Mouse (Mus musculus) CD4-positive, CD25-positive, alpha-beta regulatory T cell, adult 2 months (primary cell): ENCODE data around the gene Ascl2.

Experiments used
- DNase-seq: peaks from one replicate; pipeline ENCODE4 v3.0.0-alpha.2; 2012; ENCODE audit warnings: low read depth, low spot score

Gene Ascl2

GRCm38 (mm10) chr7:142968809-142969511 is at the start of gene Ascl2:
Ascl2 (minus strand) TSS chr7:142969264.
- peak; percentile 20 for DNase-seq

- DNase-seq: no peak
Observed at GRCm38 (mm10) chr7:143017181-143017580, 48.1 kb upstream of the Ascl2 start.

- DNase-seq: no peak
Observed at GRCm38 (mm10) chr7:143016424-143017142, 47.5 kb upstream of the Ascl2 start.

GRCm38 (mm10) chr7:143015755-143016423 is 46.8 kb upstream of the Ascl2 start:
- DNase-seq: no peak

- no peak for DNase-seq
Observed at GRCm38 (mm10) chr7:143014862-143015659, 46.0 kb upstream of the Ascl2 start.

- no peak for DNase-seq
Observed at GRCm38 (mm10) chr7:143013420-143014178, 44.5 kb upstream of the Ascl2 start.

- DNase-seq: no peak
Observed at GRCm38 (mm10) chr7:143012230-143012875, 43.3 kb upstream of the Ascl2 start.

- no peak for DNase-seq
Observed at GRCm38 (mm10) chr7:143011226-143011625, 42.2 kb upstream of the Ascl2 start.

GRCm38 (mm10) chr7:143009996-143010395 is 40.9 kb upstream of the Ascl2 start:
- peak; percentile 53 for DNase-seq

- peak; percentile 36 for DNase-seq
Observed at GRCm38 (mm10) chr7:143008996-143009665, 40.1 kb upstream of the Ascl2 start.

GRCm38 (mm10) chr7:143008370-143008926 is 39.4 kb upstream of the Ascl2 start:
- peak; percentile 90 for DNase-seq

- peak; percentile 96 for DNase-seq
Observed at GRCm38 (mm10) chr7:143007599-143008369, 38.7 kb upstream of the Ascl2 start.

- no peak for DNase-seq
Observed at GRCm38 (mm10) chr7:143006756-143007598, 37.9 kb upstream of the Ascl2 start.

GRCm38 (mm10) chr7:143006097-143006755 is 37.2 kb upstream of the Ascl2 start:
- peak; percentile 46 for DNase-seq

GRCm38 (mm10) chr7:143005344-143006096 is 36.5 kb upstream of the Ascl2 start:
- peak; percentile 75 for DNase-seq

- DNase-seq: peak; percentile 83
Observed at GRCm38 (mm10) chr7:143004727-143005343, 35.8 kb upstream of the Ascl2 start, which contains the start of gene Tspan32. Tspan32 (plus strand) TSS chr7:143005046.
